Mouse (Mus musculus) brain, embryonic 14.5 days (tissue): ENCODE results near the gene Ucn3.

Experiments
- CTCF ChIP-seq: fragments of 200-500 bp; IDR thresholded peaks from 2 replicates; pipeline ENCODE4 v1.5.1; 2012; ENCODE audit warnings: inconsistent platforms, mild to moderate bottlenecking, moderate library complexity, borderline replicate concordance; ENCODE audit not compliant: insufficient read depth, insufficient read length; ENCODE audit errors: extremely low read depth
- POLR2A ChIP-seq: fragments of 200-500 bp; IDR thresholded peaks from 2 replicates; pipeline ENCODE4 v1.6.1; 2012; ENCODE audit warnings: mild to moderate bottlenecking, inconsistent platforms, borderline replicate concordance; ENCODE audit not compliant: poor library complexity, insufficient read depth, insufficient read length, severe bottlenecking; ENCODE audit errors: extremely low read depth

- TF ChIP-seq CTCF (no peak), POLR2A (no peak)
These were observed 19.1 kb downstream of the Ucn3 start for GRCm38 (mm10) chr13:3926046-3926445.
